Mouse (Mus musculus): ENCODE results near the gene Aff1. TPM values are rescaled to one million over a fixed set of nuclear protein-coding genes. Genes with fewer than 3 reads are reported as not detected.

Aff1 gene
- polyA plus RNA-seq, 1 experiment from 2014 or later: 19.3 TPM

DNA sequence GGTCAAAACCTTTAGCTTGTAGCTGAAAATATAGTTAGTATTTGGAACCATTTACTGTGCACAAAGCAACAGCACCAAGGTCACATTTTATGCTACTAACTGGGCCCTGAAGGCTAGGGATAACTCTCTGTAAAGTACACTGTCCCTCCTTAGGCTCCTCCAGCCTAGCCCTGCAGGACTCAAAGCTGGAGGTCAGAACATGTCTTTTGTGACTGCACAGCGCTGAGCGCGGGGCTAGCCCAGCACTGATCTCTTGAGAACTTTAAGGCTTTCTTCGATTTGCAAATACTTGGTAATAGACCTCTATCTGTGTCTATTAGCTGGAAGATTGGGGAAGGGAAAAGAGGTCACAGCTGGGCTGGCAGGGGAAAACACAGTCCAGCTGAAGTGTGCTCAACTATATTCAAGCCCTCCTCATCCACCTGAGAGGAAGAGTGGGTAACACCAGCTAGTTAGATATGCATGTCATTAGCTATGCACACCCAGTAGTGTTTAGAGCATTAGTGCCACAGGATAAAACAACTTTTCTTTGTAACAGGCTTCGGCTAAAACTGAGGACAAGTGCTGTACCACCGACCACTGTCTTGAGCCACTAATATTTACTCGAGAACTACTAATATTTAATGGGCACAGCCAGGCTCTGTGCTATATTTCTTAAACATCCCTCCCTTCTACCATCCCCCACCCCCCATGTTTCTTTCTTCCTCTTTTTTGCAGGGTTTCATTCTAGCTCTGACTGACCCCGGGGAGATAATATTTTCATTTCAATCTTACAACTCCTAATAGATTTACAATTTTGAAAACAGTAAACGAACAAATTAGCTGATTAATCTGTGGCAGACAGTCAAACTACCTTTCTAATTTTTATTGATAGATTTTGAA lies 33.3 kb downstream of the Aff1 start:
- H3K27me3 ChIP-seq (replicated peaks; ENCODE audit: control insufficient read depth, insufficient read depth, low read length): no peaks in the 10 kb centered on the region
- ATAC-seq (replicated peaks; ENCODE audit: low FRiP score) (no peak), DNase-seq (ENCODE audit: low spot score) (no peak)
- no peak overlapping the region for H3K4me2 ChIP-seq
- H3K27ac ChIP-seq (ENCODE audit: low read depth, low read length): no peak overlapping the region; the same call in 1 of the 2 replicates
- H3K36me3 ChIP-seq (ENCODE audit: control insufficient read depth, insufficient read depth, low read length): no peaks in the 10 kb centered on the region
- H3K9me3 ChIP-seq (ENCODE audit: control insufficient read depth, low read length): no peaks in the 10 kb centered on the region
- H3K4me1 ChIP-seq (replicated peaks; ENCODE audit: control insufficient read depth, insufficient read depth, low read length): no peaks in the 10 kb centered on the region
- WGBS: 49% methylated on average over 9 of the region's 9 CpGs
- no peak overlapping the region for H3K9ac ChIP-seq (ENCODE audit: low read depth, low read length)
- no peak overlapping the region for H3K4me3 ChIP-seq (ENCODE audit: low read depth, low read length)

DNA sequence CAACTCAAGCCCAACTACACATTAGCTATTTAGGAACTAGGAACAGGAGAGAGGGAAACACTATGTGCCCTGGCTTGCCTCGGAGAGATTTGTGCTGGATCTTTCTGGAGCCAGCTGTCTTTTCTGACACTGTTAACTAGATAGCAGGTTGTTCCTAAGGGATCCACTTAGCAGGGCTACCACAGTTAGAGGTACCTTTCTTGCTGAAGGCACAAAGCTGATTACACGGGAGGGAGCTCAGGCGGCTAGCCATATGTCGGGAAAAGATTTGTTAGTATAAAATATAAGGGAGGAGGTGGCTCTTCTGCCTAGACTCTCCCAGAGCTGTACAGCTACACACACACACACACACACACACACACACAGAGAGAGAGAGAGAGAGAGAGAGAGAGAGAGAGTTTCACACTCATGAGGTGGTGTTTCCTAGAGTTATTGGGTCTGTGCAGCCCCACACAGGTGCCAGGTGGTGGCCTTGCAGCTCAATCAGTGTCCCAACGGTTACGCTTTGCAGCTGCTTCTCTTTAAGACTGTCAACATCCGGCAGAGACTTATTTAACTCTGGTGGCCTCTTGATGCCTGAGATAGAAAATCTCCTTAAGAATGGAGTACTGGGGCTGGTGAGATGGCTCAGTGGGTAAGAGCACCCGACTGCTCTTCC lies 34.2 kb downstream of the Aff1 start:
- Histone ChIP-seq H3K9ac (ENCODE audit: low read depth, low read length) (no peak overlapping the region), H3K4me3 (ENCODE audit: low read depth, low read length) (no peak overlapping the region), H3K4me1 (replicated peaks; ENCODE audit: control insufficient read depth, insufficient read depth, low read length) (no peaks in the 10 kb centered on the region), H3K36me3 (ENCODE audit: control insufficient read depth, insufficient read depth, low read length) (no peaks in the 10 kb centered on the region), H3K27ac (ENCODE audit: low read depth, low read length) (no peak overlapping the region), H3K4me2 (no peak overlapping the region), H3K27me3 (replicated peaks; ENCODE audit: control insufficient read depth, insufficient read depth, low read length) (no peaks in the 10 kb centered on the region), H3K9me3 (ENCODE audit: control insufficient read depth, low read length) (no peaks in the 10 kb centered on the region)
- no peak for DNase-seq (ENCODE audit: low spot score)
- WGBS: 45% methylated on average over 8 of the region's 8 CpGs
- ATAC-seq (replicated peaks; ENCODE audit: low FRiP score): no peak; the same call in 1 of the 2 replicates

DNA sequence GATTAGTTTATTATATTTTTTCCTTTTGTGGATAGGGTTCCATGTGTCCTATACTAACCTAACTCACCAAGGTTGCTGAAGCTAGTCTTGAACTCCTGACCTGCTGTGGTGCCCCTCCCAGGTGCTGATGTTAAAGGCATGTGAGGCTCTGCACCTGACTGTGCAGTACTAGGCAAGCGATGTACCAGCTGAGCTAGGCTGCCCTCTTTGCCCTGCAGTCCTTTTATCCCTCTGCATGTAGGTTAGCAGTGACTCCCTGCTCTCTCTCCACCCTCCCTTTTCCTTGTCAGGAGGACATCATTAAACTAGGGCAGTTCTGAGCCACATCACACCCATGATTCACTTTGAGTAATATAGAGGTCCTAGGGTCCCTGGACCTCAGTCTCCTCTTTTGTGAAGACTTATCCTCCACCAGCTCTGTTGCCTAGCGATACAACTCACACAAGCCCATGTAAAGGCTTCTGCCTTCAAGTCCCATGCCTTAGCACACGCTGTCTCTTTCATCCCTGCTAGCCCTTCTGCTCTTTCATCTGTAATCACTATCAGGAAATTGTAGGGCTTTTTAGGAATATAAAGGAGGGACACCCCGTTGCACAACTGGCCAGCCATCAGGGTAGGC lies 35.7 kb downstream of the Aff1 start:
- Histone ChIP-seq H3K27ac (ENCODE audit: low read depth, low read length) (no peak overlapping the region), H3K9ac (ENCODE audit: low read depth, low read length) (no peak overlapping the region), H3K4me3 (ENCODE audit: low read depth, low read length) (no peak overlapping the region), H3K36me3 (ENCODE audit: control insufficient read depth, insufficient read depth, low read length) (no peaks in the 10 kb centered on the region), H3K4me1 (replicated peaks; ENCODE audit: control insufficient read depth, insufficient read depth, low read length) (no peaks in the 10 kb centered on the region), H3K4me2 (no peak overlapping the region), H3K9me3 (ENCODE audit: control insufficient read depth, low read length) (no peaks in the 10 kb centered on the region), H3K27me3 (replicated peaks; ENCODE audit: control insufficient read depth, insufficient read depth, low read length) (no peaks in the 10 kb centered on the region)
- DNase-seq (ENCODE audit: low spot score) (no peak), ATAC-seq (replicated peaks; ENCODE audit: low FRiP score) (no peak)
- WGBS: 87% methylated on average over 4 of the region's 4 CpGs

DNA sequence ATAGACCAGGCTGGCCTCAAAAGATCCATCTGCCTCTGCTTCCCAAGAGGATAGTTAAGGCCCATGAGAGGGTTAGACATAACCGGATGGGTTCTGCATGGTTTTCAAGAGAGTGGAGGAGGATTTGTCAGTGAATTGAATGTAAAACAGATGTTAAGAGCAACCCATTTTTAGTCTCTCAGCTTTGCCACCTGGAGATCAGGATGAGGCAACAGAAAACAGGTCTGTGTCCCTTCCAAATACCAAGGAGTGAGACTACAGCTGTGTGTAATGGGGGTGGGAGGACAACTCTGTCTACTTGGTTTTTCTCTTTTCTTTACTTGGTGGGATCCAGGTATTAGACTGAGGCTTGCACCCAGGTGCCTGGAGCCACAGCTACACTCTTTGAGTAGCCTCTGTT lies 37.1 kb downstream of the Aff1 start:
- H3K4me1 ChIP-seq (replicated peaks; ENCODE audit: control insufficient read depth, insufficient read depth, low read length): no peaks in the 10 kb centered on the region
- H3K27ac ChIP-seq (ENCODE audit: low read depth, low read length): no peak overlapping the region
- H3K9ac ChIP-seq (ENCODE audit: low read depth, low read length): no peak overlapping the region
- no peaks in the 10 kb centered on the region for H3K9me3 ChIP-seq (ENCODE audit: control insufficient read depth, low read length)
- H3K36me3 ChIP-seq (ENCODE audit: control insufficient read depth, insufficient read depth, low read length): no peaks in the 10 kb centered on the region
- no peak for ATAC-seq (replicated peaks; ENCODE audit: low FRiP score)
- no peak overlapping the region for H3K4me2 ChIP-seq
- no peak for DNase-seq (ENCODE audit: low spot score)
- 89% methylated on average over 1 of the region's 1 CpGs for WGBS
- no peak overlapping the region for H3K4me3 ChIP-seq (ENCODE audit: low read depth, low read length)
- H3K27me3 ChIP-seq (replicated peaks; ENCODE audit: control insufficient read depth, insufficient read depth, low read length): no peaks in the 10 kb centered on the region

DNA sequence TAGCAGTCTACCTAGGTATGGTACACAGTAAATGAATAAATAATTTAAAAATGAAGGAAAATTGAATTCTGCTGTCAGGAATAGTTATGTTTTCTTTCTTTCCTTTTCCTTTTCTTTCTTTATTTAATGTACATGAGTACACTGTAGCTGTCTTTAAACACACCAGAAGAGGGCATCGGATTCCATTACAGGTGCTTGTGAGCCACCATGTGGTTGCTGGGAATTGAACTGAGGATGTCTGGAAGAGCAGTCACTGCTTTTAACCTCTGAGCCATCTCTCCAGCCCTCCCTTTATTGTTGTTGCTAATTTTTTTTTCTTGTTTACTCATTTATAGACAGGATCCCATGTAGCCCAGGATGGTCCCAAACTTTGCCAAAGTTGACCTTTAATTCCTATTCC lies 38.0 kb downstream of the Aff1 start:
- WGBS: 78% methylated on average over 1 of the region's 1 CpGs
- Histone ChIP-seq H3K9ac (ENCODE audit: low read depth, low read length) (no peak overlapping the region), H3K4me3 (ENCODE audit: low read depth, low read length) (no peak overlapping the region), H3K4me2 (no peak overlapping the region), H3K4me1 (replicated peaks; ENCODE audit: control insufficient read depth, insufficient read depth, low read length) (no peaks in the 10 kb centered on the region; the same call in 1 of the 2 replicates), H3K27me3 (replicated peaks; ENCODE audit: control insufficient read depth, insufficient read depth, low read length) (no peaks in the 10 kb centered on the region), H3K36me3 (ENCODE audit: control insufficient read depth, insufficient read depth, low read length) (no peaks in the 10 kb centered on the region), H3K9me3 (ENCODE audit: control insufficient read depth, low read length) (no peaks in the 10 kb centered on the region), H3K27ac (ENCODE audit: low read depth, low read length) (no peak overlapping the region)
- DNase-seq (ENCODE audit: low spot score): no peak
- ATAC-seq (replicated peaks; ENCODE audit: low FRiP score): no peak

DNA sequence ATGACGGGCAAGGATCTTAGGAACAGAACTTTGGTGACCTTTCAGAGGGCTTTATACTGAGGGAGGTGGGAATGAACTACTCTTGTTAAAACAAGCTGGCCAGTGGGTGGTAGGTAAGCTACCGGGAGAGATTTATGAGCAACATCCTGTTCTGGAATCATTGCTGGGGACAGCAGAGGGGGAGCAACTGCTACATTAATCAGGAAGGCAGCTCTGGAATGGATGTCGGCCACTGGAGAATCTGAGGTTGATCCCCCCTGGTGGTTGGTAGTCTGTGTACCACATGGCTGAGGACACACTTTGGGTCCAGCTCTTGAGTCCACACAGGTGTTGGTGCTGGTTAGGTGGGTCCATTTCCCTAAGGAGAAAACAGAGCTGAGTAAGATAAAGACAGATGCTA lies 38.6 kb downstream of the Aff1 start:
- H3K36me3 ChIP-seq (ENCODE audit: control insufficient read depth, insufficient read depth, low read length): no peaks in the 10 kb centered on the region
- no peak overlapping the region for H3K27ac ChIP-seq (ENCODE audit: low read depth, low read length)
- DNase-seq (ENCODE audit: low spot score): no peak
- H3K9ac ChIP-seq (ENCODE audit: low read depth, low read length): no peak overlapping the region
- no peak overlapping the region for H3K4me2 ChIP-seq
- no peaks in the 10 kb centered on the region; the same call in 1 of the 2 replicates for H3K4me1 ChIP-seq (replicated peaks; ENCODE audit: control insufficient read depth, insufficient read depth, low read length)
- no peaks in the 10 kb centered on the region for H3K9me3 ChIP-seq (ENCODE audit: control insufficient read depth, low read length)
- no peaks in the 10 kb centered on the region for H3K27me3 ChIP-seq (replicated peaks; ENCODE audit: control insufficient read depth, insufficient read depth, low read length)
- WGBS: 54% methylated on average over 3 of the region's 3 CpGs
- H3K4me3 ChIP-seq (ENCODE audit: low read depth, low read length): no peak overlapping the region
- ATAC-seq (replicated peaks; ENCODE audit: low FRiP score): no peak

DNA sequence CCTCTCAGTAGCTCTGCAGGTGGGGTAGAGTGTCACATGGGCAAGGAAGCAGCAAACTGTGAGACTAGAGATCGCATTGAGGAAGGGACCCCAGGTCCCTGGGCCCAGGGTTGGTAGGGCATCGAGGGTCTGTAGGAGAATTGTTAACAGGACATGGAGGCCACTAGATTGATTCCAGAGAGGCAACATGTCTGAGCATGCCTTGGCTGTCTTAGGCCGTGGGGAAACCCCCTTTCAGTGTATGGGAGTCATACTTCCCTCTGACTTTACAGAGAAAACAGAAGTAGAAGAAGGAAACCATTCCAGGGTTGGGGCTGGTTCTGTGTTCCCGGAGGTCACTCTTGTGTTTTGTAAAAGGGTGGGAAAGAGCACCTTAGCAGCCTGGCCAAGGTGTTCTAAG lies 40.4 kb downstream of the Aff1 start:
- H3K27ac ChIP-seq (ENCODE audit: low read depth, low read length): no peak overlapping the region
- no peak for ATAC-seq (replicated peaks; ENCODE audit: low FRiP score)
- no peak for DNase-seq (ENCODE audit: low spot score)
- no peaks in the 10 kb centered on the region for H3K36me3 ChIP-seq (ENCODE audit: control insufficient read depth, insufficient read depth, low read length)
- 69% methylated on average over 4 of the region's 4 CpGs for WGBS
- peaks cover 11% of the 10 kb centered on the region for H3K4me1 ChIP-seq (replicated peaks; ENCODE audit: control insufficient read depth, insufficient read depth, low read length)
- no peak overlapping the region for H3K4me3 ChIP-seq (ENCODE audit: low read depth, low read length)
- no peaks in the 10 kb centered on the region for H3K9me3 ChIP-seq (ENCODE audit: control insufficient read depth, low read length)
- no peak overlapping the region for H3K9ac ChIP-seq (ENCODE audit: low read depth, low read length)
- H3K27me3 ChIP-seq (replicated peaks; ENCODE audit: control insufficient read depth, insufficient read depth, low read length): no peaks in the 10 kb centered on the region
- H3K4me2 ChIP-seq: no peak overlapping the region

DNA sequence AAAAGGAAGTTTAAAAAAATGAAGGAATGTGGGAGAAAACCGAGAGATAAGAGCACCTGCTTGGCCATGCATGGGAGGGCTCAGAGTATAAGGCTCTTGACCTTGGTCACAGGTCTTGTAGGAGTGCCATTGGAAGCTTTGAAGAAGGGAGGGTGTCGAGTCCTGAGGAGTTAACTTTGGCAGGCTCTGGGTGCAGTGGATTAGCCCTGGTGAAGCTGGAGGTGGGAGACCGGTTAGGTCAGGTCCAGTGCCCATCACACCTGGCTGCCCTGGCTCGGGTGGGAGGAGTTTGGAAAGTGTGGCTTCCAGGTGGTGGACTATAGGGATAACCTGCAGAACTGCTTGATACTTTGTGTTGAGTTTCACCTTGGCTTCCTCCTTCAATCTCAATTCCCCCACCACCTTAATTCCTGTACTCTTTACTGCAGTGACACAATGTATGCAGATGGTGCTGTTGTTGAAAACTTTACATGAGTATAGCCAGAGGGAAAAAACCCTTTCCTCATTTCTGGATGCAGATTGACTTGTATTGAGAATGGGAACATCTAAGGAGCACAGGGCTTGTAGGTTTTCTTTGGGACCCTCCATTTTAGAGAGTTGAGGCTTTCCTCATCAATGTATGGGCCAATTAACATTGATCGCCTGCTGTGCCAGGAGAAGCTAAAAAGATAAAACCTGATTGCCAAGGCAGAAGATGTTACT lies 43.4 kb downstream of the Aff1 start:
- Histone ChIP-seq H3K27ac (ENCODE audit: low read depth, low read length) (no peak overlapping the region), H3K4me1 (replicated peaks; ENCODE audit: control insufficient read depth, insufficient read depth, low read length) (peaks cover 33% of the 10 kb centered on the region), H3K4me2 (no peak overlapping the region), H3K9me3 (ENCODE audit: control insufficient read depth, low read length) (no peaks in the 10 kb centered on the region), H3K27me3 (replicated peaks; ENCODE audit: control insufficient read depth, insufficient read depth, low read length) (no peaks in the 10 kb centered on the region), H3K36me3 (ENCODE audit: control insufficient read depth, insufficient read depth, low read length) (no peaks in the 10 kb centered on the region), H3K9ac (ENCODE audit: low read depth, low read length) (no peak overlapping the region), H3K4me3 (ENCODE audit: low read depth, low read length) (no peak overlapping the region)
- no peak for DNase-seq (ENCODE audit: low spot score)
- ATAC-seq (replicated peaks; ENCODE audit: low FRiP score): no peak
- WGBS: 55% methylated on average over 5 of the region's 5 CpGs

Data from liver, embryonic 11.5 days (tissue).